Mouse (Mus musculus) monocyte, adult 2 months (primary cell): ENCODE data around the gene Zfp804a.

Source experiments
- DNase-seq, 2 experiments: peaks; one replicate each; pipeline ENCODE4 v3.0.0; 2022; ENCODE audit warnings: low spot score in 2 of 2, low read depth in 1 of 2

Gene Zfp804a

GRCm38 (mm10) chr2:82053185-82053891 is at the start of gene Zfp804a:
TSS of gene Zfp804a (plus strand) at chr2:82053222.
- DNase-seq = no peak

DNA sequence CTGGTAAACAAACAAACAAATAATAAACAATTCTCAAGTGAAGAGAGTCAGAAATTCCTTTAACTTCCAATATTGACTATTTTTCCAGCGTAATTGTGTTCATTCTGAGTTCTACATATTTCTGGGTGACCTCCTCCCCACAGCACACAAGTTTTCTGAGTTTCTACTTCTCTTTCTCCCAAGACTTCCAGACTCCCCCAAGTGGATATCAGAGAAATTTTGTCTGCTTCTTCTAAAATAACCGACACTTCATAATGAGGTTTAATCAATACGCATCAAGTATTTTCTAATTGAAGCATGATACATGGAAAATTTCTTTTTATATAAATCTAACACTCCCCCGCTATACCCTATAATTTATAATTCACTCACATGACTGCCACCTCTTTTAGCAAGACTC is 1.4 kb upstream of the Zfp804a start:
- DNase-seq = no peak

DNA sequence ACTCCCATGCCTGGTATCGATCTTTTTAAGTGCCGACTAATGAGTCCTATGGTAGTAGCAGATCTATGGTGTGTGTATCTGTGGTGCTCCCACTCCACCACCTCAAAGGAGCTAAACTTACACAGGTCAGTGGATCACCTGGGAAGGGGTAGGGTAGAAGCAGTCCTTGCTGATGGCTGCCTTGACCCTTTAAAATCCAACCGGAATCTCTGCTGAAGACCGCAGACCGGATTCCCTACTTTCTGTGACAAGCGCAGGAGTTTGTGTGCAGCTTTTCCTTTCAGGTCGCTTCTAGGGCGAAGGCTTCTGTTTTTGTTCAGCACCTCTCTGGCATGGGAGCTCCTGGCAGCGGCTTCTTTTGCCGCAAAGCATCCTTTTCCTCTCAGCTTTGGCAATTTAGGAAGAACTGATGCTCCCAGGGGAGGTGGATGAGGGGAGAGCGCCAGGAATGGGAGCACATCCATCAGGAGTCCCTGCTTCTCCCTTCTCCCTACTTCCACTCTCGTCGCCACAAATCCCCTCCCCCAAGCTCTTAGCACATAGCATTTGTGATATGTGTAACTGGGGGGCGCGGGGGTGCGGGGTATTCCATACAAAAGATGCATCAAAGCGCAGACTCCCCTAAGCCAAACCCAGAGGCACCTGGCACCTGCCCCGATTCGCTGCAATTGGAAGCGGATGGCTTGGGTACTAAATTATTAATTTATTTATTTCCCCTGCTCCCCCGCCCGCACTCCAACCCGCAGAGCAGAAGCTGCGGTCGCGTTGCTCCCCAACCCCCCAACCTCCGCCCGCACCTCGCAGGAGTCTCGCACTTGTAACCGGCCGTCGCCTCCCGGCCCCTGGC is 461 bp upstream of the Zfp804a start:
- DNase-seq = no peak

DNA sequence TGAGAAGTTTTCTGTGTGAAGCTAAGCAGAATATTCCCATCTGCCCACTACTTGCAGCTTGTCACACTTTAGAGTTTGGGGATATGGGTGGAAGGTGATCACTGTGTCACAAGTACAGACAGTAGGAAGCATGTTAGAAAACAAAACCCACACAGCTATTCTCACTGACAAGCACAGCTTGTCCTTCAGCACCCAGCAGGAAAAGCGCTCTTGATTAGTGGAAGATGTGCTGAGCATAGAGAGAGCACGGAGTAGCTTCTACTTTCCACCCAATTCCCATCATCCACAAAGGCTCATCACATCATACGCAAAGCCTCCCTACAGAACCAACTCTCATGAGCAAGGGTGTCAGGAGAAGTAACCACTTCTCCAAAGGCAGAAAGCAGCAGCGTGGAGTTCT is 1.4 kb downstream of the Zfp804a start:
- DNase-seq = no peak

- DNase-seq = no peak
Measured at GRCm38 (mm10) chr2:82064671-82065070, 11.6 kb downstream of the Zfp804a start.

- DNase-seq = no peak
Measured at GRCm38 (mm10) chr2:82067912-82068311, 14.9 kb downstream of the Zfp804a start.

DNA sequence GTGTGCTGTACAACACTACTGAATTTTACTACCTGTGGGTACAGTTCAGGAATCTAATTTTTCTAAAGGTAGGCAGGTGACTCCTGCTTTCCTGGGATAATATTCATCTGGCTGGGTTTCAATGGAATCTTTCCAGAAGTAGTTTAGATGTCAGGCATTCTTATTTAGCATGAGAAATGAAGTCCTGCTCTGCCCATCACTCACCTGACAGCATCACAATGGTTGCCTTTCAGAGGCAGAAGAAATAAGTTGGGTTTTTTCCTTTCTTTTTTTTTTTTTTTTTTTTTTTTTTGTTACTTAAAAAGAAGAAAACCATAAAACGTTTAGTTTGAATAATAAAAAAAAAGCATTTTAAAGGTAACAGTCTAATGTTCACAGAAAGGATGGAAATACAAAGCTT is 16.1 kb downstream of the Zfp804a start:
- DNase-seq = no peak

DNA sequence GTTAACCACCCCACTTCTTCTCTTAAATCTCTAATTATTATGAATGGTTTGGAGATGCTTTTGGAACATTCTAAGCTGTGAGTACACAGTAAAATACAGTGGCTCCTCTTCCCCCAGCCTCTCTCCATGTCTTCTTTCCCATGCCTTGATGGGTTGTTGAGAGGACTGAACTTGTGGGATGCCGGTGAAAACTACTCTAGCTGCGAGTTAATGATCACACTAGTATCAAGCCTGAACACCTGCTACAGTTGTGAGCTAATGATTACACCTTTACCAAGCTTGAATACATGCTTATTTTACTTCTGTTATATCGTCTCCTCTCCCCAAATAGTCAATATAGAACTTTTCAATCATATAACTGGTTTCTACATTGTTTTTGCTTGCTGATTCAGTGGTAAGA is 23.9 kb downstream of the Zfp804a start:
- no peak for DNase-seq

GRCm38 (mm10) chr2:82078287-82078994 is 25.4 kb downstream of the Zfp804a start:
- DNase-seq = no peak

DNA sequence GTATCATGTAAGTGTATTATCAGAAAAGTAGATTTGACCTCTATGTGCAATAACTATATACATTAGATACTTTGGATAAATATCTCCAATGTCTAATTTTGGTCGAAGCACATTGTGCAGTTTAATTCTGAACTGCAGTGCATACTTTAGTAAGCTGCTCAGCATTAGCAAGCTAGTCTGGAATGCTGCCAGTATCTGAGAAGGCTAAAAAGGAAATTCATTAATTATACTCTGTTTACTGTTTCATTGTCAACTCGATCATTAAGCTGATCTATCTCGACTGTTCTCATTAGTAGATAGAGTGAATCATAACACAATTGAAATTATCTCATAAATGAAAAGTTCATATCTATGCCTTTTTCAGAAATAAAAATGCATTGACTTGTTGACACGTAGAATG is 27.7 kb downstream of the Zfp804a start:
- DNase-seq = no peak

GRCm38 (mm10) chr2:82113148-82113547 is 60.1 kb downstream of the Zfp804a start:
- no peak for DNase-seq

DNA sequence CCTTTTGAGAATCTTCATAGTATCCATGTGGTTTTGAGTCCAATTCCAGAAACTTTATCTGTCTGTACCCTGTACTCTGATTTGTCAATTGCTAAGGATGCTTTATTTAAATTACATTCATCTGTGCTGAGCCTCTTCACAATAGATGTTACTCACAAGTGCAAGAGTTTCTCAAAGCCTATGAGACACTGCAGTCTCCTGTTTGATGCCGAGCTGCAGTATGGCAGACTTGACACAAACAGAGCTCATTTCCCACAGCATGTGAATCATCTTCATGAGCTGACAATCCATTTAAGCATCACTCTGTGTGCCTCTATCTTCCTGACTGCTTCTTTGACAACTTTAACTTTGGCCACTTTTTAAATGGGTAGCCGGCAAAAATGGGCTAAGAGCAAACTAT is 60.6 kb downstream of the Zfp804a start:
- DNase-seq = no peak

DNA sequence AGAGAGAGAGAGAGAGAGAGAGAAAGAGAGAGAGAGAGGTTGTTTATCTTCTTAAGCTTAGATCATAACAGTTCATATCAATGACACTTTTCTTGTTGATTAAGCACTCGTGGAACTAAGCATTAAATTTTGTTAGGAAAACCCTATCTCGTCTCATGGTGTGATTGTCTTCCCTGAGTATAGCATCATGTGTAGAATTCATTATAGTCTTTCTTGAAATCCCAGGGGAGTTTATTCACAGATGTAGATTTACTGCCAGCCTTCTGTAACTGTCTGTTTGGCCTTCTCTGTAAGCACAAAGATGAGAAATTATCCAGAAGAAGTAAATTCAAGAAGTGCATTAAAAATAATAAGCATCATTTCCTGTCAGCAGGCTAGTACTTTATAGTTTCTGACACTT is 66.6 kb downstream of the Zfp804a start:
- DNase-seq = no peak

DNA sequence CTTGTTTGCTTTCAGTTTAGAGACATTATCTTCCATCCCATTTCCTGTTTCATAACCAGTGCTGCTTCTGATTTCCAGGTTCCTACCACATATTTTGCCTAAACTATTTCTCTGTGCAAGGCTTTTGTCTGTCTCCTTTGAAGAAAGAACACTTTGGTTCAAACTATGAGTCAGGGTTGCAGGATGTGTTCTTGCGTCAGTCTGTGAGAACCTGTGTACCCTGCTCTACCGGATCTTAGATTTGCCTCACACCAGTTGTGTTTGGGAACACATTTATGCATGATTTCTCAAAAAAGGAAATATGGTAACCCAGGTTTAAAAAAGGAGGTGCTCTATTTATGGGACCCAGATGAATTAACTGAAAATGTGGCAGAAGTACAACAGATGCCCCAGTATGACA is 125.7 kb downstream of the Zfp804a start:
- DNase-seq = no peak

- DNase-seq = no peak
Measured at GRCm38 (mm10) chr2:82181010-82181409, 128.0 kb downstream of the Zfp804a start.

DNA sequence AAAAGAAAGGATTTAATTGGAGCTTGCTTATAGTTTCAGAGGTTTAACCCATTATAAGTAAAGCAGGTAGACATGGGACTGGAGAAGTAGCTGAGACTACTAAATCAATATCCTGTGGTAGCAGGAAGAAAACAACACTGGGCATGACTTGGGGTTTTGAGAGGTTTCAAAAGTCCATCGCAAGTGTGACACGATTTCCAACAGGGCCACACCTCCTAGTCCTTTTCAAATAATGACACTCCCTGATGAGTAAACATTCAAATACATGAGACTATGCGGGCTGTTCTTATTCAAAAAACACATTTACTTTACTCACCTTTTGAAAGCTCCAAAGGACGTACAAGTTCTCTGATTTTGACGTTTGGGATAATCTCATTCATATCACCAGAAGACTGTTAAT is 146.9 kb downstream of the Zfp804a start:
- no peak for DNase-seq

DNA sequence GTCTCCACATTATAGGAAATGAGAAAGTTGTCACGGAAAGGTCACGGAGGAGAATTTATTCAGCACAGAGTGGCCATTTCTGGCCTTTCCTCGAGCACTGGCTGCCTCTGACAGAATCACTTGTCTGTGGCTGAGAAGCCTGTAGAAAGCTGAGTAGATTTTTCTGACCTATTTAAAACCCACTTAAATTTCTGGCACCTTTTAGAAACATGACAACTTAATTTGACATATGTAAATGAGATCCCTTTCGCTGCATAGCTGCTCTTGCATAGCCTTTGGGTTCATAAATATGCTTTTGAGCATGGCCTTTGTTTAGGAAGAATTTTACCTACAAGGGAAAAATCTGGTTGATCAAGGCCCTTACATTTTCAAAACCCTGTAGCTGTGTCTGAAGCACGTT is 147.6 kb downstream of the Zfp804a start:
- DNase-seq = no peak

GRCm38 (mm10) chr2:82210605-82211004 is 157.6 kb downstream of the Zfp804a start:
- no peak for DNase-seq

DNA sequence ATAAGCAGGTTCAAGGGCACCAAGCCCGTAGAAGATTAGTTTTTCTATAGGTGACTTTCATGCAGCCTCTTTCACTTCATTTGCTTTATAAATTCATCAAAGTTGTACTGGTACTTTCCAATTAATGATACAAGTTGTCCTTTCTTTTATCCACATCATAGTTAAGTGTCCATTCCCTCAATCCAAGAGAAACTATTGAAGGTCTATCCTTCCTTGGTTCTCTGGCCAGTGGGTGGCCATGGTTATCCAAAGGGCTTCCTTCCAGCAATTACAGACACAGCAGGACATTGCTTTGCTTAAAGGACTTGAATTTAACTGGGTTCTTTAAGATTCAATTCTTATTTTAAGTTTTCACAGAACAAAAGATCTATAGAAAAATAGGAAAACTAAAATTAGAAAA is 158.9 kb downstream of the Zfp804a start:
- no peak for DNase-seq

GRCm38 (mm10) chr2:82217873-82218272 is 164.9 kb downstream of the Zfp804a start:
- no peak for DNase-seq

DNA sequence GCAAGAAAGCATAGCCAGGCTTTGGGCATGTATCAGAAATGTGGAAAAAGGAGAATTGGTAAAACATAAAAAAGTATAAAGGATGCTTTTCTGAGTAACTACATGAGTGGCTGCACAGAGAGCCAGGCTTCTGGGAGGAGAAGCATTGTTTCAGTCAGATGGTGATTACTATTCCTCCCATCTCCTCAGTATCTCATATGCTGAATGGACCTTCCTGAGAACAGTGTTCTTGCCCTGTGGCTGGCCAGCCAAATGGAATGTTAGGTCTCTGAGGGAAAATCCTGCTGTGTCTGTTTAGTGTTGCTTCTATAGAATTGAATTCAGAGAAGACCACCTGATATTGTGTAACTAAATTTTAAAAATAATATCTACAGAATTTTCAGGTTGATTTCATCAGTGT is 193.0 kb downstream of the Zfp804a start:
- no peak for DNase-seq

- no peak for DNase-seq
Measured at GRCm38 (mm10) chr2:82246902-82247522, 194.0 kb downstream of the Zfp804a start.
